Mouse (Mus musculus) Muller cell, postnatal 12 days (primary cell): ENCODE measurements around the gene Ppp1r3g.
"Not testable (repeated sequence)": the region's sequence is repeated elsewhere in the genome, so short reads cannot be mapped to it uniquely, and the experiment has no call there.

Source experiments
- DNase-seq: peaks from one replicate; pipeline ENCODE4 v3.0.0-alpha.2; 2015; ENCODE audit errors: inconsistent ontology term

The Ppp1r3g gene

GRCm38 (mm10) chr13:35958539-35958938 is at the start of gene Ppp1r3g:
Gene Ppp1r3g (plus strand): TSS chr13:35958839.
- DNase-seq: no peak

GRCm38 (mm10) chr13:35911476-35911875 is 47.2 kb upstream of the Ppp1r3g start:
- DNase-seq: no peak

GRCm38 (mm10) chr13:35937991-35938390 is 20.6 kb upstream of the Ppp1r3g start:
- DNase-seq: no peak

DNA sequence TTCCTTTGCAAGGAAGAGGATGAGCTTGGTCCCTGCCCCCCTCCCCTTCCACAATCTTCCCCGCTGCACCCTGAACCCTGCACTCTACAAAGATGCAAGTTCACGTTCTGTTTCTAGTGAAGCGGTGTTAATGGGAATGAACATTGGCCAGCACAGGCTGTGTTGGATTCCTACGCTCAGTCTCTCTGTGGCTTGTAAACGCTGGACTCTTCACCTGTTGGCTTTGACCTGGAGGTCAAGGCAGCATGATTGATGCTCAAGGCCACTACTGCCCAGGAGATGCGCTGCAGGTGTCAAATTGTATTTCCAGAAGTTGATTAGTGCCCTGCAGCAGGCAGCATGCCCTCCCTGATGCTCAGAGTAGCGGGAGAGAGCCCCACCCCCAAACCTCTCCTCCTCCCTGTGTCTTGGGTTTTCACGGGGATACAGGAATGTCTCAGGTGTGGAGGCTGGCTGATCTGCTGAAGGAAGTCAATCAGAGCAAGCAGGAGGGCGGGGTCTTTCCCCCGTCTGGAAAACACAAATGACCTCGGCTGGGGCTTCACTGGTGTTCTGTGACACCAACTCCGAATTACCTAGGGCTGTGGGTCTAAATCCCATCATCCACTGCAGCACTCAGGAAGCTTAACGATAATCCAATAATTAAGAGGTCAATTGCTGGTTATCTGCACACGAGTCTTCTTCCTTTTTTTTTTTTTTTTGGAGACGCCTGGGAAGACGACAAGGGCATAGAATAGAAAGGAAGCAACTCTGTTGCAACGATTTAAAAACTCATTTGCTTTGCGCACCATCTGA is 18.6 kb upstream of the Ppp1r3g start:
- no peak for DNase-seq

GRCm38 (mm10) chr13:35940934-35941333 is 17.7 kb upstream of the Ppp1r3g start:
- no peak for DNase-seq

DNA sequence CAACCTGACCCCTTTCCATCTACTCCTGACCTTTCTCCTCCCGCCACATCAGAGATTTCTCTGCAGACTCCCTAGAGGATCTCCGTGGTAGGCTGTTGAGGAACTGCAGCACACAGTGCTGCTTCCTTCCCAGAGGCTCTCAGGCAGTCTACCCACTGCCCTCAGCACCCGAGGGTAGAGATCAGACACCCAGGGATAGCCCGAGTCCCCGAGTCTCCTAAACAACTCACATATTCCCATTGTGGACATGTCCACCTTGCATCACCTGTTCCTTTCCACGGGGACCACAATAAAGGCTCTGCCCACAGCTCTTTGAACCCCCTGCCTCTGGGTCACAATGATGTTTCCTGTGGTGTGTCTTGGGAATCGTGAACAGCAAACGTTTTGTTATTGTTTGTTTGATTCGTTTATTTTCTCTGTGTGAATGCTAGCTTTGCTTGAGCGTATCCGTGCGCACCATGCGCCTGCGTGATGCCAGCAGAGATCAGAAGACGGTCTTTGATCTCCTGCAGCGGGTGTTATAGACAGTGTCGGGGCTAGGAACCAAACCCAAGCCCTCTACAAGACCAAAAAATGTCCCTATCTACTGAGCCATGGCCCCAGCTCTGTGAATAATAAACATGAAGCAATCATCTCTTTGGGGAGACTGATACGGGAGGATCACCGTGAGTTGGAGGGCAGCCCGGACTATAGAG is 11.8 kb upstream of the Ppp1r3g start:
- no peak for DNase-seq

DNA sequence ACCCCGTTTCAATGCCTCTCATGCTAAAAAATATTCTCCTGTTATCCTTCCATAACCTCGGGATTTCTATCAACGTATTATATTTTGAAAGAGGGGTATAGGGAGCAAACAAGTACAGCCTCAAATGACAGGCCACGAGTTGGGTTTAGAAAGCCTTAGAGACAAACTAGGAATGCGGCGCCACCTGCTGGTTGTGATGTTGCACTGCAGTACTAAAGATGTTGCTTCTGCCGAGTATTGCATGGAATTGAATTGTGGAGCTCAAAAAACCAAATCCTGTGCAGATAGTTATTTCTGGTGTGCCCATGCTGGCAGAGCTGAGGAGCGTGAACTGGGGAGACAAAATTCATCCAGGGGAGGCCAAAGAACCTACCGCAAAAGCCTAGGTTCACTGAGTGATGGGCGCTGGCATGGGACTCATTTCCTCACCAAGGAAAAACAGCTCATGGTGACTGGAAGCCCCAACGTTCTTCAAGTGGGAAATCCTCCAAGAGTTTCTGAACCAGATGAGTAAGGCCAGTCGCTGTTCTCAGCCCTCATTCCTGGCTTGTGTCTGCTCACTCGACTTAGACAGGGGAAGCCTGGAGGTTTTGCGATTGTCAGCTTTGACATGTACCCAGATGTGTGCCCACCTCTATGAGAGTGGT is 11.2 kb upstream of the Ppp1r3g start:
- peak; percentile 52 for DNase-seq

GRCm38 (mm10) chr13:35949814-35950455 is 8.7 kb upstream of the Ppp1r3g start:
- no peak for DNase-seq

DNA sequence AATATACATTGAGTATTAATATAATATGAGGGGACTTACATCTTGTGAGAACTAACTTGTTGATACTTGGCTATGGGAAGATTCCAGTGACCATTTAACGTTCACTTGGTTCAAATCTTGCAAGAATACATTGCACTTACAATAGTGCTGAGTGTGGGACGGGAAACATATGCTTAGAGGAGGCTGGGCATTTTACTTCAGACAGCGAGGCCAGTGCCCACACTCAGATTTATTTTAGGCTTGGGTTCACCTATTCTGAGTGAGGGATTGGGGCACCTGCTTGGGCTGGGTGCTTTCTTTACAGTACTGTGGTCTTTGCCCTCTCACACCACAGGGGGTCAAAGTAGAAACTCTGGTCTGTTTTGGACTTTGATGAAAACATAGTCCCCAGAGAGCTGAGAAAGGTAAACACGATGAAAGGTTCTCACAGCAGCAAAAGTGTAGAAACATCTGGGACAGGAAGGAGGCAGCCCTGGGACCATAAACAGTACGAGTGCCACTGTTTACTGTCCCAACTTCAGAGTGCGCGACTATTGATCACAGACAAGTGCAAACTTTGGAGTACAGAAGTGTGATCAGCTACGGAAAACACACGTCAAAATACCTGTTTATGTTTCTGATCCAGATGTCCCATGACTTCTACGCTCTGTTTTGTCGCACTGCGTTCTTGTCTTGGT is 890 bp downstream of the Ppp1r3g start:
- DNase-seq: no peak

DNA sequence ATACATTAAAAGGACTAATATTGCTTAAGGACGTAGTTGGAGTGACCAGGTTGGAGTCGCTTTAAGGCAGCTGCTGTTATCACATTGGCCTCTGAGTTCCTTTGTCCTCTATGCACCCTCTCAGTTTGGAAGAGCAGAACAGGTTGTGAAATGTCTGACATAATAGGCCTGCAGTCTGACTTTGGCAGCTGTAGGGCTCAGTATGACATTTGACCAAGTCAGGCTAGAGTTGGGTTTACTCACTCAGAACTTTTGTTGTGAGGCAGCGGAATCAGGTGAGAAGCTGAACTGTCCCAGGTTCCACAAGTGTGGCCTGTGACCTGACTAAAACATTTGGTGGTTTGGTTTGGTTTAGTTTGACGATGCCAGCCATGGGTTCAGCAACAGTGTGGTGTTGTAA is 4.9 kb downstream of the Ppp1r3g start:
- no peak for DNase-seq

- no peak for DNase-seq
Observed at GRCm38 (mm10) chr13:35967690-35968089, 9.1 kb downstream of the Ppp1r3g start.

DNA sequence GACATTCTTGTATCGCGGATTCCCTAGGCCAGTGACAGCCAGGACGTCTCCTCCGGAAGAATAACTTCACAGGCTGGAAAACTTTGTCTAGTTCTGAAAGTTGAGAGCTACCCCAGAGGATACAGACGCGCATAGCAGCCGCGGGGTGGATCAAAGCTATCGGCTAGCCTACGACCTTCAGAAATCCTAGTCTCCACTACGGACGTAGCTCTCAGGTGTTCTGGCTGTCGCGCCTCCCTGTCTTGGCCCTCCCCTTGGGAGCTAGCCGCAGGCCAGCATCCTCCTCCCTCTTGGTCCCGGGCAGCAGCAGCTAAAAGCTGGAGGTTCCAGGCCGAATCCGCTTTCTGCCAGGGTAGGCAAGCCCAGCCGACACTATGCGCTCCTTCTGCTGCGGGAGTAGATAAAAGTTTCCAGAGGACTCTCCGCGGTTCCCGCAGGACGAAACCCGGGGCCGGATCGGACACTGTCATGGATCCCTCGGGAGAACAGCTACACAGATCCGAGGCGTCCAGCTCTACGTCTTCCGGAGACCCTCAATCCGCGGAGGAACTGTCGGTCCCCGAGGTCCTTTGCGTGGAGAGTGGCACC is 9.6 kb downstream of the Ppp1r3g start:
- peak; percentile 56 for DNase-seq

DNA sequence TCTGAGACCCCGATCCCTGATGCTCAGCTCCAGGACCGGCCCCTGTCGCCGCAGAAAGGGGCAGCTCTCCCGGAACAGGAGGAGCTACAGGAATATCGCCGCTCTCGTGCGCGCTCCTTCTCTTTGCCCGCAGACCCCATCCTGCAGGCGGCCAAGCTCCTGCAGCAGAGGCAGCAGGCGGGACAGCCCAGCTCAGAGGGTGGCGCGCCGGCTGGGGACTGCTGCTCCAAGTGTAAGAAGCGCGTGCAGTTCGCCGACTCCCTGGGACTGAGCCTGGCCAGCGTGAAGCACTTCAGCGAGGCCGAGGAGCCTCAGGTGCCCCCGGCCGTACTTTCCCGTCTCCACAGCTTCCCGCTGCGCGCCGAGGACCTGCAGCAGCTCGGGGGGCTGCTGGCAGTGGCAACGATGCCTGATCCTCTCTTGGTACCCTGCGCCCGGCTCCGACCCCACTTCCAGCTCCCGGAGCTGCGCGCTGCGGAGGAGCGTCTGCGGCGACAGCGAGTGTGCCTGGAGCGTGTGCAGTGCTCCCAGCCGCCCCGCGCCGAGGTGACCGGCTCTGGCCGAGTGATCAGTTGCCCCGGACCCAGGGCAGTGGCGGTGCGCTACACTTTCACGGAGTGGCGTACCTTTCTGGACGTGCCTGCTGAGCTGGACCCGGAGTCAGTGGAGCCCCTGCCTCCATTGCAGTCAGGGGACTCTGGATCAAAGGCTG is 10.2 kb downstream of the Ppp1r3g start:
- DNase-seq: peak; percentile 49

GRCm38 (mm10) chr13:35969431-35969721 is 10.7 kb downstream of the Ppp1r3g start:
- peak; percentile 27 for DNase-seq

DNA sequence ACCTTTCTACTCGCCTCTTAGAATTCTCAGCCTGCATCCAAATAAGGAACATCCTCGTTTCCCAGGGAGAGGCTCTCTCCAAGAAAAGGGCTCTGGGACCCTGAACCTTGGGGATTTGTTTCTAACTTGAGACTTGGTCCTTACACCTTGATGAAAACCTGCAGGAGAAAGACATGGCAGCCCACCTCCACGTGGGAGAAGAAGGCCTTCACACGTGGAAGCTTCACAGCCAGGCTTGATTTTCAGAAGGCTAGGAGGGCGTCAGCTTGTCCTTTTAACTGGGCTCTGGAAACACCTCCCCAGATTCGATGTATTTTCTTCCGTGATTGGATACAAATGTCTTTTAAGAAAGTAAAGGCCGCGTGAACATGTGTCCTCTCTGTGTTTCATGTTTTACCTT is 11.2 kb downstream of the Ppp1r3g start:
- DNase-seq: no peak

DNA sequence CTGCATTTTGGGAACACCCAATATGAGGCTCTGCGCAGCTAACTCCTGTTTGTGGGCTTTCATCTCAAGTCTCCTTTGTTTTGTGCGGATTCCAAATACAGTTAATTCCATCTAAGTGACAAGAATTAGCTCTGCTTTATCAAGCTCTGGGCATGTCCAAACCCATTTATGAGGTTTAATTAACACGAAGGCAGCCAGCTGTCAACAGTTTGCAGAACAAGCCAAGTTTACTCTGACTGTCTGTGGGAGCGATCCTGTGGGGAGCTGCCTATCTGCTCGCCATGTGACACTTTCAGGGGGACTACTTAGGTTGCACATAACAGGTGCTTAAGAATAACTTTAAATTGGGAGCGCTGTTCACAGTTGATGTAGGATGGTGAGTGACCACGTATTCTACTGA is 18.3 kb downstream of the Ppp1r3g start:
- DNase-seq: peak; percentile 33

GRCm38 (mm10) chr13:35980471-35980870 is 21.8 kb downstream of the Ppp1r3g start:
- DNase-seq: no peak

- DNase-seq: no peak
Observed at GRCm38 (mm10) chr13:35982985-35983384, 24.3 kb downstream of the Ppp1r3g start.

GRCm38 (mm10) chr13:35989329-35989728 is 30.7 kb downstream of the Ppp1r3g start:
- peak; percentile 70 for DNase-seq

DNA sequence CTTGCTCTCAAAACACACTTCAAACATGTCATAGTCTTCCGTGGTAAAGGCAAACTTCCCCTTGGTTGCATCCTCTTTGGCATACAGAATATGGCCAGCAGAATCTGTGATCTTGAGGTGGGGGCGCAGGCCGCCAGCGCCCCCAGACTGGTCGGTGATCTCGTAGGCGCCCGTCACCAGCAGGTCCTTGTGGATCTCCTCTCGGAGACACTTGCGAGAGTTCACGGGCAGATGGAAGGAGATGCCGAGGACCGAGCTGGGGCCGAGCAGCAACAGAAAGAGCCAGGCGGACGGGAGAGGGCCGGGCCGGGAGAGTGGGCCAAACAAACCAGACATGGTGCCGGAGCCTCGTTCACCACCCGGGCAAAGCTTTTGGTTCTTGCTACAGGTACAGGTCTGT is 32.5 kb downstream of the Ppp1r3g start:
- not testable (repeated sequence) for DNase-seq

DNA sequence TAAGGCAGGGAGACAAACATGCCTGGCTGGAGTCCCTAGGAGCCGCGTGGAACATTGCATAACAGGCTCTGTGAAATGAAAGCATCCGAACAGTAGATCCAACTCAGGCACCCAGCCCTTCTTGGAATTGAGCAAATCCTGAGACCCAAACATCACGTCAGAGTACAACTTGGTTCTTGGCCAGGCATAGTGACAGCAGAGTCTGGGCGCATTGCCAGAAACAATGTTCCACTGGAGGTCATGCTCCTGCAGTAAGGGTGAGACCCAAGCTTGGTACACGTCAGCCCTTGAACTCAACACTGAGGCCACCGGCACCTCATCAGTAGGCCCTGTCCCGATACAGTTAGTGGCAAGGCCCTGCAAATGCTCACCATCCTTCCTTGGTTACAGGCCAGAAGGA is 35.4 kb downstream of the Ppp1r3g start:
- peak; percentile 65 for DNase-seq
